Mouse (Mus musculus): Measurements from ENCODE around the gene Mocs1.
"Not testable (repeated sequence)": the region's sequence is repeated elsewhere in the genome, so short reads cannot be mapped to it uniquely, and the experiment has no call there.

Mocs1 gene

GRCm38 (mm10) chr17:49432071-49432711, 4.0 kb downstream of the Mocs1 start:
- peak in 1 of 2 experiments; percentile 44 for DNase-seq (ENCODE audit: low spot score in 2 of 2)

- peak in 1 of 2 experiments; percentile 13 for DNase-seq (ENCODE audit: low spot score in 2 of 2)
These were observed 4.9 kb downstream of the Mocs1 start for GRCm38 (mm10) chr17:49433071-49433470.

DNA sequence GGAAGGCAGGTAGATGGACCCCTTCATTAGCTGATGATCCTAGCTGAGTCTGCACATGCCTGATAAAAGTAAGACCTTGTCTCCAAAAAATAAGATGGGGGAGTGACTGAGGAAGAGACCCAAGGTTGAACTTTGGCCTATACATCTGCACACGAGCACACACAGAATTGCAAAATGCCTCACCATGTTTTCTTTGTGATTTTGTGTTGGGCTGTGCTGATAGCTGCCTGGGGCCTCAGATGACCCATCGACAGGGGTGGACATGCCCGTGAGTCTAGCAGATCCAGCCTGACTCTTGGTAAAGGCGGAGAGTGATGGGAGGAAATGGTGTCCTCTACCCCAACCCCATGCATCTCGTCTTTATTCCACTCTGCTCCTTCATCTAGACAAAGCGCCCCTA, 6.1 kb downstream of the Mocs1 start:
- DNase-seq (ENCODE audit: low spot score in 2 of 2) = peak in 1 of 2 experiments; percentile 7

GRCm38 (mm10) chr17:49435081-49435480, 6.9 kb downstream of the Mocs1 start:
- DNase-seq (ENCODE audit: low spot score in 2 of 2) = peak in 1 of 2 experiments; percentile 16

GRCm38 (mm10) chr17:49436631-49437030, 8.5 kb downstream of the Mocs1 start:
- DNase-seq (ENCODE audit: low spot score in 2 of 2) = no peak

DNA sequence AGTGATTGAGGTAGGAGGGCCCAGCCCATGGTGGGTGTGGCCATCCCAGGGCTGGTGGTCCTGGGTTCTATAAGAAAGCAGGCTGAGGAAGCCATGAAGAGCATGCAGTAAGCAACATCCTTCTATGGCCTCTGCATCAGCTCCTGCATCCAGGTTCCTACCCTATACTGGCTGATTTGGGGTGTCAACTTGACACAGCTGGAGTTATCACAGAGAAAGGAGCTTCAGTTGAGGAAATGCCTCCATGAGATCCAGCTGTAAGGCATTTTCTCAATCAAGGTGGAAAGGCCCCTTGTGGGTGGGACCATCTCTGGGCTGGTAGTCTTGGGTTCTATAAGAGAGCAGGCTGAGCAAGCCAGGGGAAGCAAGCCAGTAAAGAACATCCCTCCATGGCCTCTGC, 9.1 kb downstream of the Mocs1 start:
- DNase-seq (ENCODE audit: low spot score in 2 of 2) = not testable (repeated sequence)

GRCm38 (mm10) chr17:49438822-49439574, 10.8 kb downstream of the Mocs1 start:
- DNase-seq (ENCODE audit: low spot score in 2 of 2) = no peak

- no peak for DNase-seq (ENCODE audit: low spot score in 2 of 2)
These were observed 11.5 kb downstream of the Mocs1 start for GRCm38 (mm10) chr17:49439706-49440105.

DNA sequence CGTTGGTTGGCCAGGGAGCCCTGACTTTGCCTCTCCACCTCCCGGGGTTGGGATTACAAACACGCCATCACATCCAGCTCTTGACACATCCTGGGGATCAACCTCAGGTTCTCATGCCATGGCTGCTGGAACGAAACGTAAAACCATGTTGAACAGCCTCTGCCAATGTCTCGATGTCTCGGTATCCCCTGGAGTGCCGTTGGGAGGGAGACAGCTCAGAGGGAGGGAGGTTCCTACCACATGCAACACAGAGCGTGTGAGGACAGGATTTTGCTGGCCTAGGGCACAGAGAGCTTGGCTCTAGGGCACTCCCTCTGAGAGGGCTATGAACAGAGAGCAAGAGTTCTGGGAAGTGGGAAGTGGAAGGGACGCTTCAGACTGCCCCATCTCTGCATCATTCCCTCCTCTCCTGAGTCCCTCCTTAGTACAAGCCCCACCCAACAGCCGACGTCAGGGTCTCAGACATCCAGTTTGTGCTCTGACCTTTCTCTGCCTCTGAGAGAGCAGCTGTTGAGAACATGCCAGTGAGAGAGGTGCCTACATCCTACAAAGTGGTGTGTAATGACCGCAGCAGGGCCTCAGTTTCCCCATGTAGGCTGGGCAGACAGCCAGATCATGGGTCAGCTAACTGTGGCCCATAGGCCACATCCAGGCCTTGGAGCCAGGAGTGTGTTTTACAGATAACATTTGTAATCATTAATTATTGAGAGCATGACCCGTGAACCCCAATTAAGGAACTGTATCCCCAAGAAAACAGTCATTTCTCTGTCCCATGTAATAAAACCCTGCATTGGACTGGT, 12.4 kb downstream of the Mocs1 start:
- no peak for DNase-seq (ENCODE audit: low spot score in 2 of 2)

- DNase-seq (ENCODE audit: low spot score in 2 of 2) = not testable (repeated sequence)
These were observed 14.7 kb downstream of the Mocs1 start for GRCm38 (mm10) chr17:49442841-49443240.

GRCm38 (mm10) chr17:49448570-49449229, 20.5 kb downstream of the Mocs1 start:
- no peak for DNase-seq (ENCODE audit: low spot score in 2 of 2)

- DNase-seq (ENCODE audit: low spot score in 2 of 2) = no peak
These were observed 21.1 kb downstream of the Mocs1 start for GRCm38 (mm10) chr17:49449230-49449608.

DNA sequence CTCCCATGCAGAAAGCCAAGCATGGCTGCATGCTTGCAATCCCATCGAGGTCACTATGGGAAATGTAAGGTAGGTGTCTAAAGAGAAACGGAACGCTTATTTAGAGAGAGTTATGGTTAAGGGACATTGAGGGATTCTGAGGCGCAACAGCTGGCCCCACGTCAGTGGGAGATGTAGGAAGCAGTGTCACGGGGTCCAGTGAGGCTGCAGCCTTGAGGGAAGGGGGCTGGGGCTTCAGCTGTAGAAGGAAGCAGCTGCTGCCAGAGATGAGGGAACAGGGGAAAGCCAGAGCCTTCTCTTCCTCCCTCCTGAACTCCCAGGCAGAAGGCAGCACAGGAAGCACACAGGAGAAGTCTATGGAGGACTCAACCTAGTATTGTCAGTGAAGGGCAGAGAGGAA, 22.8 kb downstream of the Mocs1 start:
- DNase-seq (ENCODE audit: low spot score in 2 of 2) = no peak

GRCm38 (mm10) chr17:49456334-49456733, 28.2 kb downstream of the Mocs1 start:
- no peak for DNase-seq (ENCODE audit: low spot score in 2 of 2)

GRCm38 (mm10) chr17:49457833-49458232, 29.7 kb downstream of the Mocs1 start:
- no peak for DNase-seq (ENCODE audit: low spot score in 2 of 2)

GRCm38 (mm10) chr17:49458386-49458785, 30.2 kb downstream of the Mocs1 start:
- no peak for DNase-seq (ENCODE audit: low spot score in 2 of 2)

GRCm38 (mm10) chr17:49464884-49465283, 36.7 kb downstream of the Mocs1 start:
- DNase-seq (ENCODE audit: low spot score in 2 of 2) = no peak

- peak; percentile 70 to 71 for DNase-seq (ENCODE audit: low spot score in 2 of 2)
These were observed 40.1 kb downstream of the Mocs1 start for GRCm38 (mm10) chr17:49468223-49468622.

DNA sequence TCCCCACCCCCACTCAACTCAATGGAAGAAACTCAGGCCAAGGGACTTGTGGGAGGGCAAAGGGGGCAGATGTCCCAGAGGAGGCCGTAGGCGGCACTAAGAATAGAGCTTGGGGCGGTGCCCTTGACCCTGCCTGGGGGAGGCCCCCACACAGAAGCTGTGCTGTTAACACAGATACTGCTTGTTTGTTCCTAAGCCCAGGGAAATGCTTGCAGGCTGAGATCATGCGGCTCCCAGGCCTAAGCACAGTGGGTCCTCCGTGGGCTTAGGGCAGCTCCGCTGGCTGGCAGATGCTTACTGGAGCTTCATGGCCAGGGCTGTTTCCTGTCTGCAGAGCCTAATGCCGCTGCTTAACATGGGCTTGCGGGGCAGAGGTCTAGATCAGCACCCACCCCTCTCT, 44.5 kb downstream of the Mocs1 start:
- no peak for DNase-seq (ENCODE audit: low spot score in 2 of 2)

DNA sequence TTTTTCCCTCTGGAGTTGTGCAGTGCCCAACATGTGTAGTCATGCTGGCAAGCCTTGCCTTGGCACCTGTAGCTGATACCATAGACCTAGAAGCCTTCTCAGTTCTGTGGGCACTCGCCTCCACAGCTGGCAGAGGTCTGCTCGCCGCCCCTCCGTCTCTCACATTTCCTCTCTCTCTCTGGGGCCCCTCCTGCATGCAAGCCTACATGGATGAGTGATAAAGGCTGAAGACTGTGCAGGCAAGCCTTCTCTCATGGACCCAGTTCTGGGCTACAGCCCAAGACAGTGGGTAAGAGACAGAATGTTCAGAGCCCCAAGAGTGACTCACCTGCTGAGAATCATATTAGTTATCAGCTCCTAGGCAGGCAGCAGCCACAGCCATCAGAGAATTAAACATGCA, 45.9 kb downstream of the Mocs1 start:
- no peak for DNase-seq (ENCODE audit: low spot score in 2 of 2)

- DNase-seq (ENCODE audit: low spot score in 2 of 2) = no peak
These were observed 47.0 kb downstream of the Mocs1 start for GRCm38 (mm10) chr17:49475174-49475573.

- DNase-seq (ENCODE audit: low spot score in 2 of 2) = no peak
These were observed 49.2 kb downstream of the Mocs1 start for GRCm38 (mm10) chr17:49477370-49477769.

All from right cerebral cortex, postnatal 10 days (tissue).